Mouse (Mus musculus) bone marrow macrophage, adult 2 months (primary cell): ENCODE data around the gene Slc38a6. TPM values are rescaled to one million over a fixed set of nuclear protein-coding genes. Genes with fewer than 3 reads are reported as not detected.

Experiments used
- H3K27ac ChIP-seq: 2 replicates; pipeline ENCODE4 v1.5.1; 2012; ENCODE audit warnings: low read depth, low read length; ENCODE audit not compliant: insufficient read depth
- H3K4me1 ChIP-seq: 2 replicates; pipeline ENCODE4 v1.6.1; 2012; ENCODE audit warnings: low read length; ENCODE audit not compliant: control insufficient read depth, insufficient read depth
- H3K4me3 ChIP-seq: 2 replicates; pipeline ENCODE4 v1.5.1; 2012; ENCODE audit warnings: mild to moderate bottlenecking, low read length, moderate library complexity; ENCODE audit not compliant: insufficient read depth
- CTCF ChIP-seq: IDR thresholded peaks from 2 replicates; pipeline ENCODE4 v1.5.1; 2012; ENCODE audit warnings: low read depth, mild to moderate bottlenecking, low read length, moderate library complexity
- POLR2A ChIP-seq: IDR thresholded peaks from 2 replicates; pipeline ENCODE4 v1.6.1; 2012; ENCODE audit warnings: mild to moderate bottlenecking, low read depth, low read length, borderline replicate concordance
- polyA plus RNA-seq: library from polyadenylated mRNA; stranded (reverse); fragments of >200 nt; gene quantifications from 2 replicates; pipeline ENCODE4 v1.2.4, GENCODE M21; 2012; ENCODE audit not compliant: missing spikeins, insufficient read depth, insufficient read length

Slc38a6 gene
- polyA plus RNA-seq, 1 experiment: 48.8 TPM

DNA sequence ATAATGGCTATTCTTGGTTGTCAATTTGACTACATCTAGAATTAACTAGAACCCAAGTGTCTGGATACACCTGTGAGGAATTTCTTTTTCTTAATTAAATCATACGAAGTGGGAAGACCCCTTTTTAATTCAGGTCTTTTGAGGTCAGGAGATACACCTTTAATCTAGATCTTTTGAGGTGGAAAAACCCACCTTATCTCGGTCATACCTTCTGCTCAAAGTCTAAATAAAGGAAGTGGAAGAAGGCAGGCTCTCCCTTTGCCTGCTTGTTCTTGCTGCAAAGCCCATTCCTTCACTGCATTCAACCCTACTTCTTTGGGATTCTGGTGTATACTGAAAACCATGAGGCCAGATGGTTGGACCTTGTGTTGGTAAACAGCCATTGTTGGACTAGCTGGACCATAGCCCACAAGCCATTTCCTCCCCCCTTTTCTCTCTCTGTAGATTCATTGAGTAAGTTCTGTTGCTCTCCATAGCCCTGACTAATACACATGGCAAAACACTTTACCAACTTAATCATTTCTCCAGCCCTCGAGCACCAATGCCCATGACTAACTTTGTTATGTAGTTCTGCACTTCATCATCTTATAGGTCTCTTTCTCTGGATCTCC is 115.0 kb downstream of the Slc38a6 start:
- no peaks in the 10 kb centered on the region for H3K4me1 ChIP-seq
- H3K4me3 ChIP-seq: no peak overlapping the region
- TF ChIP-seq CTCF: no peak
- no peak for TF ChIP-seq POLR2A
- H3K27ac ChIP-seq: no peak overlapping the region

- TF ChIP-seq POLR2A (no peak), CTCF (no peak)
- Histone ChIP-seq H3K4me1 (no peaks in the 10 kb centered on the region), H3K27ac (no peak overlapping the region), H3K4me3 (no peak overlapping the region)
These were observed 115.6 kb downstream of the Slc38a6 start for GRCm38 (mm10) chr12:73402137-73402712.

DNA sequence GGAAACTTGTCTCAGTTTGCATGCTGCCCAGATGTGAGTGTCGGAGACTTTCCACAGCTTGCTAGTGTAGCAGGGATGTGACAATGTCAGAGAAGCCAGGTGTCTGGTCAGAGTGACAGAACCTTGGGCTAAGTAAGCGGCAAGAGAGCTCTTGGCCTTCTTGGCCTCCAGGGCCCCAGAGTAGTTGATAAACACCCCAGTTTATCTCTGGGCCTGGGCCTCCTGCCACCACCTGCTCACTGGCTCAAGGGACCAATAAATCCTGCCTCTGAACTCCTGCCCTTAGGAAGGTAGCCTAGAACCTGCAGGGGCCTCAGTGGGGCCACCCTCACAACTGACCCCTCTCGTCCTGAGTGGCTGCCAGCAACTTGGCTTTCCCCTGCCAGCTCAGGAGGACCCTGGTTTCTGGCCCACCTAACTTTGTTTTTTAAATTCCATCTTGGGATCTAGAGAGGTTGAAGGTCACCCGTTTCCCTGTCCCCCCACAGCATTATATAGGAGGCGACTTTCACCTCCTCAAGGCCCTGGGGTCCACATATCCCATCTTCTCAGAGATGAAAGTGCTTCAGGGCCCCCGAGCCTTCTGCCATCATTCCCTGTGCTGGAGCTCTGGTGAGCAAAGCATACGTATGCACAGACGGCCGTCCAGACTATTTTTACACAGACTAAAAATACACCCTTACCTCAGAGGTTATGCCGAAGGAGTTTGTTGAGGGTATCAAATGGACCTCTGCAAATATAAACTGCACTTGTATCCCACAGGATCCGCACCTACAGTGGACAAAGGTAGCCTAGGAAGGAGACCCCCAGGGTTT is 116.5 kb downstream of the Slc38a6 start:
- no peak overlapping the region for H3K27ac ChIP-seq
- no peak overlapping the region for H3K4me3 ChIP-seq
- no peak for TF ChIP-seq POLR2A
- H3K4me1 ChIP-seq: no peaks in the 10 kb centered on the region

Other genes starting within 250 kb of the Slc38a6 start
- gene Six1, start 232.9 kb upstream of the Slc38a6 start, polyA plus RNA-seq: 0.59 TPM in 1 of 2 replicates, not detected in the other
- 0.08 TPM in 1 of 2 replicates, not detected in the other for gene Six4, start 173.3 kb upstream of the Slc38a6 start, polyA plus RNA-seq
- 20.7 and 22.0 TPM in 2 replicates for gene Mnat1, start 163.1 kb upstream of the Slc38a6 start, polyA plus RNA-seq
- 13.7 and 17.2 TPM in 2 replicates for gene Trmt5, start 69 bp upstream of the Slc38a6 start, polyA plus RNA-seq